Mouse (Mus musculus) brain, embryonic 14.5 days (tissue): ENCODE measurements at regions not wholly inside any gene's neighbourhood (a gene's known extent, or its start where the extent isn't known, plus 50 kb on each side); places are given as distances from the start of the nearest gene placed in this dataset.

Experiments
- CTCF ChIP-seq: fragments of 200-500 bp; IDR thresholded peaks from 2 replicates; pipeline ENCODE4 v1.5.1; 2012; ENCODE audit warnings: inconsistent platforms, mild to moderate bottlenecking, moderate library complexity, borderline replicate concordance; ENCODE audit not compliant: insufficient read depth, insufficient read length; ENCODE audit errors: extremely low read depth
- POLR2A ChIP-seq: fragments of 200-500 bp; IDR thresholded peaks from 2 replicates; pipeline ENCODE4 v1.6.1; 2012; ENCODE audit warnings: mild to moderate bottlenecking, inconsistent platforms, borderline replicate concordance; ENCODE audit not compliant: poor library complexity, insufficient read depth, insufficient read length, severe bottlenecking; ENCODE audit errors: extremely low read depth

- TF ChIP-seq POLR2A = no peak
- TF ChIP-seq CTCF = no peak
Observed at GRCm38 (mm10) chr1:190323671-190324070, 153.2 kb upstream of the Prox1 start.
